Mouse (Mus musculus): ENCODE measurements around the gene Slc22a20.

DNA sequence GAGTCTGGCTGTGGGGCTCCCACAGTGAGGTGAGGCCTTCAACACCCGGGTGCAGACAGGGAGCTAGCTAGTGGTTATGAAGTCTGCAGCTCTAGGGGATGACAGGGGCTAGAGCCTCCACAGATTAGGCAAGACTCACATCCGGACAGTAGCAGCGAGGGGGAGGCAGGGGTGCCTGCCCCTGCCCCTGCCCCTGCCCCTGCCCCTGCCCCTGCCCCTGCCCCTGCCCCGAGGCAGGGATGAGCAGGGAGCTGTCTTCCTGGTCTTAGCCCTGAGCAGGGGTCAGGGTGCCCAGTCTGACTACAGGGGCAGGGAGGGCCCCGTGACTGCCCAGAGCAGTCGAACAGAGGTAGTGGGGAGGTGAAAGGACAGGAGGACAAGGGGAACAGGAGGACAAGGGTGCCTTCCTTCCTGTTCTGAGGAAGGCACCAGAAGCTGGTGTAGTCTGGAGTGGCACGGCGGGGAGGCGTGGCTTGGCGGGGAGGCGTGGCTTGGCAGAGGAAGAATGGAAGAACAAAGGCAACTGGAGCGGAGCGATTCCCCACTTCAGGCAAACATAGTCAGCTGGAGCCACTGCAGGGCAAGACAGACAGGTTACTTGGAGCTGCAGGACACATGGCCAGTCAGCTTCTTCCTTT, 3.0 kb upstream of the Slc22a20 start:
- TF ChIP-seq POLR2AphosphoS5 (IDR thresholded peaks at IDR 0.05; ENCODE audit: insufficient replicate concordance, low read depth, low read length) (no peak), CTCF (IDR thresholded peaks at IDR 0.05; ENCODE audit: low read depth, low read length) (no peak), GATA1 (IDR thresholded peaks at IDR 0.05; ENCODE audit: borderline replicate concordance, low read length) (no peak), TAL1 (conservative IDR thresholded peaks at IDR 0.05; ENCODE audit: low read depth, low read length) (no peak), GATA2 (IDR thresholded peaks at IDR 0.05; ENCODE audit: borderline replicate concordance, low read depth, low read length) (no peak)
